Mouse (Mus musculus) small intestine, adult 2 months (tissue): ENCODE data around the gene Nploc4.

Experiments used
- CTCF ChIP-seq: fragments of 200-500 bp; IDR thresholded peaks from 2 replicates; pipeline ENCODE4 v1.5.1; 2012; ENCODE audit warnings: low read depth, mild to moderate bottlenecking, control low read depth, inconsistent platforms, low read length, moderate library complexity, mixed read lengths; ENCODE audit not compliant: insufficient replicate concordance, insufficient read length; ENCODE audit errors: extremely low read depth
- POLR2A ChIP-seq: fragments of 200-500 bp; IDR thresholded peaks from 2 replicates; pipeline ENCODE4 v1.6.1; 2012; ENCODE audit warnings: low read depth, mild to moderate bottlenecking, control low read depth, inconsistent platforms, low read length, moderate library complexity

GRCm38 (mm10) chr11:120463536-120463935 lies 26.0 kb upstream of the Nploc4 start:
- TF ChIP-seq POLR2A (no peak), CTCF (no peak)
